Mouse (Mus musculus): ENCODE data around the gene Kcnk10. TPM values are rescaled to one million over a fixed set of nuclear protein-coding genes. Genes with fewer than 3 reads are reported as not detected.

Gene Kcnk10
- polyA plus RNA-seq, 1 experiment, result 1.5 TPM

- H3K27ac ChIP-seq (ENCODE audit: control insufficient read depth, insufficient read depth, low read depth, low read length), result no peak overlapping the region
- H3K27me3 ChIP-seq (ENCODE audit: control insufficient read depth, insufficient read depth, low read length), result no peaks in the 10 kb centered on the region
- no peaks in the 10 kb centered on the region for H3K4me1 ChIP-seq (ENCODE audit: control insufficient read depth, insufficient read depth, low read length)
- TF ChIP-seq CTCF (IDR thresholded peaks at IDR 0.05; ENCODE audit: control insufficient read depth, insufficient read depth, insufficient replicate concordance, low read depth, low read length) (no peak), POLR2A (IDR thresholded peaks at IDR 0.05; ENCODE audit: control insufficient read depth, low read depth, low read length) (no peak)
- H3K4me3 ChIP-seq (ENCODE audit: control insufficient read depth, low read depth, low read length), result no peak overlapping the region
- no peaks in the 10 kb centered on the region for H3K36me3 ChIP-seq (ENCODE audit: control insufficient read depth, insufficient read depth, low read length)
Observed at GRCm38 (mm10) chr12:98549981-98550380, 28.1 kb downstream of the Kcnk10 start.

DNA sequence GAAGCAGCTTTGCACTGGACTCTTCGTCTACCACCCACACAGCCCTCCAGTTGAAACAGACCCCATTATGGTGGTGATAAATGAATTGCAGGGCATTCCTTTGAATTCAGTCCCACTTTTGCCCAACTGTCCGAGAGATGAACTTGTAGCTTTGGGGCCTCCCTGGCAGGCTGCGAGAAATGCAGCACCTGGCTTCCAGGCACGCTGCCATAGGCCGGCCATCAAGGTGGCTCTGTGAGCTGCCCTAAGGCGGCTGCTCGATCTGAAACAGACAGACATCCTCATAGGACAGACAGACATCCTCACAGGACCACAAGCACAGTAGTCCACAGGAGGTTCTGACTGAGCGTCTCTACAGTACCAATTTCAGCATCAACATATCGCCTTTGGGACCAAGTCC, 30.0 kb downstream of the Kcnk10 start:
- Histone ChIP-seq H3K27me3 (ENCODE audit: control insufficient read depth, insufficient read depth, low read length) (no peaks in the 10 kb centered on the region), H3K36me3 (ENCODE audit: control insufficient read depth, insufficient read depth, low read length) (no peaks in the 10 kb centered on the region), H3K4me3 (ENCODE audit: control insufficient read depth, low read depth, low read length) (no peak overlapping the region), H3K4me1 (ENCODE audit: control insufficient read depth, insufficient read depth, low read length) (no peaks in the 10 kb centered on the region), H3K27ac (ENCODE audit: control insufficient read depth, insufficient read depth, low read depth, low read length) (no peak overlapping the region)
- no peak for TF ChIP-seq POLR2A (IDR thresholded peaks at IDR 0.05; ENCODE audit: control insufficient read depth, low read depth, low read length)
- no peak for TF ChIP-seq CTCF (IDR thresholded peaks at IDR 0.05; ENCODE audit: control insufficient read depth, insufficient read depth, insufficient replicate concordance, low read depth, low read length)

DNA sequence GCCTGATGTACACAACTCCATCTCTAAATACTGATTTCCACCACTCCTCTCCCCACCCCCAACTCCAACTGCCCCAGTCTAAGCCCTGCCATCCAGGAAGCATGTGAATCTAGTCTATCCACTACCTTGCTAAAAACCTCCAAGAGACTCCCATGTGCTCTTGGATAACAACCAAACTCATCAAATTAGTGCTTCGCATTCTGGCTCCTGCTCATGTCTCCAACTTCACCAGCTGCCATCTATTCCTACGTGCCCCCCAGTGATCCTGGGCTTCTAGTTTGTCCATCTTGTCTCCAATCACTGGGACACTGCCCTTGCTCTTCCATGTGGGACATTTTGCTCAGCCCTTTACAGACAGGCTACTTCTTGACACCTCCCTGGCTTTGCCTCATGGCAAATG, 32.2 kb downstream of the Kcnk10 start:
- H3K36me3 ChIP-seq (ENCODE audit: control insufficient read depth, insufficient read depth, low read length), result no peaks in the 10 kb centered on the region
- no peak overlapping the region for H3K4me3 ChIP-seq (ENCODE audit: control insufficient read depth, low read depth, low read length)
- no peaks in the 10 kb centered on the region for H3K27me3 ChIP-seq (ENCODE audit: control insufficient read depth, insufficient read depth, low read length)
- no peak for TF ChIP-seq CTCF (IDR thresholded peaks at IDR 0.05; ENCODE audit: control insufficient read depth, insufficient read depth, insufficient replicate concordance, low read depth, low read length)
- no peak for TF ChIP-seq POLR2A (IDR thresholded peaks at IDR 0.05; ENCODE audit: control insufficient read depth, low read depth, low read length)
- no peak overlapping the region for H3K27ac ChIP-seq (ENCODE audit: control insufficient read depth, insufficient read depth, low read depth, low read length)
- H3K4me1 ChIP-seq (ENCODE audit: control insufficient read depth, insufficient read depth, low read length), result no peaks in the 10 kb centered on the region

- no peaks in the 10 kb centered on the region for H3K36me3 ChIP-seq (ENCODE audit: control insufficient read depth, insufficient read depth, low read length)
- no peak overlapping the region for H3K27ac ChIP-seq (ENCODE audit: control insufficient read depth, insufficient read depth, low read depth, low read length)
- H3K4me3 ChIP-seq (ENCODE audit: control insufficient read depth, low read depth, low read length), result no peak overlapping the region
- no peaks in the 10 kb centered on the region for H3K27me3 ChIP-seq (ENCODE audit: control insufficient read depth, insufficient read depth, low read length)
- TF ChIP-seq POLR2A (IDR thresholded peaks at IDR 0.05; ENCODE audit: control insufficient read depth, low read depth, low read length), result no peak
- no peak for TF ChIP-seq CTCF (IDR thresholded peaks at IDR 0.05; ENCODE audit: control insufficient read depth, insufficient read depth, insufficient replicate concordance, low read depth, low read length)
- H3K4me1 ChIP-seq (ENCODE audit: control insufficient read depth, insufficient read depth, low read length), result no peaks in the 10 kb centered on the region
Observed at GRCm38 (mm10) chr12:98545251-98545560, 32.9 kb downstream of the Kcnk10 start.

DNA sequence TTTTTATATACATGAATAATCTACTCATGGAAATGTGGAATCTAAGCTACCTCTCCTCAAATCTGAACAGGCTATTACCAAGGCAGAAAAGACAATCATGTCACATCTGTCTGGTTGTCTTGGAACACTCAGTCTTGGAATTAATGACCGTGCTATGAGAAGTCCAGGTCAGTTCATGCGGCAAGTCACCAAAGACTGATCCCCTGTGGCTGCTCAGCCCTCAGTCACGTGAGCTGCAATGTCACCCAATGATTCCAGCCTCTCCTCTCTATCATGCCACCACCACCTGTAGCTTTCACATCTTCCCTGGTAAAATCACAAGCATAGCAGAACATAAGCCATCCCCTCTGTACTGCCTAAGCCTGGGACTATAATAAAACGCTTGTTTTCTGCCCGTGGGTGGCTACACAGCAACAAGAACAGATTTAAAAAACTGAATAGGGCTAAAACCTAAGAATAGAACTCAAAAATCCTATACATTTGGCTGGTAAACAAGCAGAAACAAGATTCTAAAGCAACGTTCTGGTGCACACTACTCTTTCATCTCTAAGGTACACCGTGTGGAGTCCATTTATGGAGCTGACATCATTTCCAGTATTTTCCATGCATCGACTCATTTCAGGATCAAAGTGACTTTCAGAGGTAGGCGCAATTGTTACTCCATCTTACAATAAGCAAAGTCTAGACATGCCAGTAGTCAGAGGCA, 33.4 kb downstream of the Kcnk10 start:
- H3K27me3 ChIP-seq (ENCODE audit: control insufficient read depth, insufficient read depth, low read length), result no peaks in the 10 kb centered on the region
- H3K4me3 ChIP-seq (ENCODE audit: control insufficient read depth, low read depth, low read length), result no peak overlapping the region
- H3K36me3 ChIP-seq (ENCODE audit: control insufficient read depth, insufficient read depth, low read length), result no peaks in the 10 kb centered on the region
- no peak overlapping the region for H3K27ac ChIP-seq (ENCODE audit: control insufficient read depth, insufficient read depth, low read depth, low read length)
- no peak for TF ChIP-seq POLR2A (IDR thresholded peaks at IDR 0.05; ENCODE audit: control insufficient read depth, low read depth, low read length)
- TF ChIP-seq CTCF (IDR thresholded peaks at IDR 0.05; ENCODE audit: control insufficient read depth, insufficient read depth, insufficient replicate concordance, low read depth, low read length), result no peak
- H3K4me1 ChIP-seq (ENCODE audit: control insufficient read depth, insufficient read depth, low read length), result no peaks in the 10 kb centered on the region

- Histone ChIP-seq H3K4me1 (ENCODE audit: control insufficient read depth, insufficient read depth, low read length) (peaks cover 3% of the 10 kb centered on the region), H3K27ac (ENCODE audit: control insufficient read depth, insufficient read depth, low read depth, low read length) (no peak overlapping the region), H3K27me3 (ENCODE audit: control insufficient read depth, insufficient read depth, low read length) (no peaks in the 10 kb centered on the region), H3K36me3 (ENCODE audit: control insufficient read depth, insufficient read depth, low read length) (no peaks in the 10 kb centered on the region), H3K4me3 (ENCODE audit: control insufficient read depth, low read depth, low read length) (no peak overlapping the region)
- TF ChIP-seq POLR2A (IDR thresholded peaks at IDR 0.05; ENCODE audit: control insufficient read depth, low read depth, low read length) (no peak), CTCF (IDR thresholded peaks at IDR 0.05; ENCODE audit: control insufficient read depth, insufficient read depth, insufficient replicate concordance, low read depth, low read length) (no peak)
Observed at GRCm38 (mm10) chr12:98536760-98537159, 41.4 kb downstream of the Kcnk10 start.

- Histone ChIP-seq H3K4me1 (ENCODE audit: control insufficient read depth, insufficient read depth, low read length) (peaks cover 5% of the 10 kb centered on the region), H3K36me3 (ENCODE audit: control insufficient read depth, insufficient read depth, low read length) (no peaks in the 10 kb centered on the region), H3K27me3 (ENCODE audit: control insufficient read depth, insufficient read depth, low read length) (no peaks in the 10 kb centered on the region), H3K4me3 (ENCODE audit: control insufficient read depth, low read depth, low read length) (no peak overlapping the region), H3K27ac (ENCODE audit: control insufficient read depth, insufficient read depth, low read depth, low read length) (no peak overlapping the region)
- TF ChIP-seq CTCF (IDR thresholded peaks at IDR 0.05; ENCODE audit: control insufficient read depth, insufficient read depth, insufficient replicate concordance, low read depth, low read length) (no peak), POLR2A (IDR thresholded peaks at IDR 0.05; ENCODE audit: control insufficient read depth, low read depth, low read length) (no peak)
Observed at GRCm38 (mm10) chr12:98536036-98536435, 42.1 kb downstream of the Kcnk10 start.

Measured in testis, adult 2 months (tissue).